Mouse (Mus musculus) erythroblast, embryonic 14.5 days (primary cell): ENCODE results near the gene Cpm.

ENCODE experiments used
- GATA1 ChIP-seq: IDR thresholded peaks from 2 replicates; pipeline ENCODE4 v1.6.1; 2012; ENCODE audit warnings: low read length, inconsistent platforms, mixed read lengths
- TAL1 ChIP-seq: IDR thresholded peaks from 3 replicates; pipeline ENCODE4 v1.6.1; 2012; ENCODE audit warnings: low read length, inconsistent platforms, mixed read lengths

DNA sequence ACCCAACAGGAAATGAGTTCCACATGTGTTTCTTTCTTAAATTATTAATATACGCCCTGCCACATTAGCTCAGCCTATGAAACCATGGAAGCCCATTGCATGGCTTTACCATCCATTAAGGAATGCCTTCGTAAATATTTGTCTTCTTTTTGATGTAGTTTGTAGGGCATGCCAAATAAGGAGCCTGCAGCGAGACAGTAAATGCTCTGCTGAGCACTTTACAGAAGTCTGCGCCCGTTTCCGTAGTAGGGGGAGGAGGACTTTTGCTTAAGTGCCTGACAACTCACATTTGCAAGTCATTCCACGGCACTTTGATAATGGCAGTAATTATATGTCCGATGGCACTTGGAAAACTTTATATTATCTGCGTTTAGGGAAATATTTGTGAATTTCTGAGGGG lies 37.5 kb upstream of the Cpm start:
- TF ChIP-seq TAL1 (no peak), GATA1 (no peak)
